Mouse (Mus musculus) ZHBTc4 (cell line): ENCODE measurements around the gene Galnt3.

Experiments
- DNase-seq: peaks from one replicate; pipeline ENCODE4 v3.0.0-alpha.2; 2011; ENCODE audit warnings: low read depth, low spot score

Gene Galnt3

GRCm38 (mm10) chr2:66124591-66125271, at the start of gene Galnt3:
Gene Galnt3 (minus strand): TSS chr2:66124994.
- peak; percentile 60 for DNase-seq

- DNase-seq = no peak
These were observed 48.3 kb upstream of the Galnt3 start for GRCm38 (mm10) chr2:66173134-66173533.

- DNase-seq = no peak
These were observed 46.8 kb upstream of the Galnt3 start for GRCm38 (mm10) chr2:66171643-66172042.

- no peak for DNase-seq
These were observed 45.9 kb upstream of the Galnt3 start for GRCm38 (mm10) chr2:66170721-66171120.

GRCm38 (mm10) chr2:66165025-66165424, 40.2 kb upstream of the Galnt3 start:
- no peak for DNase-seq

- no peak for DNase-seq
These were observed 33.5 kb upstream of the Galnt3 start for GRCm38 (mm10) chr2:66158140-66158915.

- DNase-seq = peak; percentile 54
These were observed 26.6 kb upstream of the Galnt3 start for GRCm38 (mm10) chr2:66151436-66151835.

- no peak for DNase-seq
These were observed 25.7 kb upstream of the Galnt3 start for GRCm38 (mm10) chr2:66150531-66150930.

GRCm38 (mm10) chr2:66148654-66149230, 23.9 kb upstream of the Galnt3 start:
- DNase-seq = no peak

- DNase-seq = no peak
These were observed 21.7 kb upstream of the Galnt3 start for GRCm38 (mm10) chr2:66146473-66146872.

- DNase-seq = no peak
These were observed 20.0 kb upstream of the Galnt3 start for GRCm38 (mm10) chr2:66144770-66145169.

GRCm38 (mm10) chr2:66143284-66143683, 18.5 kb upstream of the Galnt3 start:
- DNase-seq = no peak

- no peak for DNase-seq
These were observed 17.9 kb upstream of the Galnt3 start for GRCm38 (mm10) chr2:66142711-66143110.

GRCm38 (mm10) chr2:66142268-66142667, 17.5 kb upstream of the Galnt3 start:
- no peak for DNase-seq

- DNase-seq = no peak
These were observed 15.5 kb upstream of the Galnt3 start for GRCm38 (mm10) chr2:66140246-66140645.

GRCm38 (mm10) chr2:66131862-66132544, 7.2 kb upstream of the Galnt3 start:
- no peak for DNase-seq

- DNase-seq = no peak
These were observed 4.1 kb upstream of the Galnt3 start for GRCm38 (mm10) chr2:66128941-66129340.

- no peak for DNase-seq
These were observed 2.7 kb upstream of the Galnt3 start for GRCm38 (mm10) chr2:66127541-66127940.

GRCm38 (mm10) chr2:66126936-66127335, 2.1 kb upstream of the Galnt3 start:
- no peak for DNase-seq

- DNase-seq = peak; percentile 53
These were observed 821 bp downstream of the Galnt3 start for GRCm38 (mm10) chr2:66123756-66124589.

GRCm38 (mm10) chr2:66117686-66118085, 7.1 kb downstream of the Galnt3 start:
- DNase-seq = no peak
